Mouse (Mus musculus) ES-E14 (cell line): Measurements from ENCODE around the gene Fgf18.

Source experiments
- CHD2 ChIP-seq: IDR thresholded peaks from 2 replicates; pipeline ENCODE4 v1.6.1; 2014; ENCODE audit warnings: mild to moderate bottlenecking, low read depth, low read length, inconsistent platforms
- HCFC1 ChIP-seq: IDR thresholded peaks from 2 replicates; pipeline ENCODE4 v1.6.1; 2012; ENCODE audit warnings: low read length, inconsistent platforms, borderline replicate concordance; ENCODE audit not compliant: insufficient read depth
- MAFK ChIP-seq: IDR thresholded peaks from 2 replicates; pipeline ENCODE4 v1.6.1; 2014; ENCODE audit warnings: mild to moderate bottlenecking, low read depth, low read length, inconsistent platforms; ENCODE audit not compliant: insufficient read depth
- ZC3H11A ChIP-seq: IDR thresholded peaks from 2 replicates; pipeline ENCODE4 v1.6.1; 2012; ENCODE audit warnings: low read depth, mild to moderate bottlenecking, inconsistent platforms, low read length, borderline replicate concordance
- ZNF384 ChIP-seq: IDR thresholded peaks from 2 replicates; pipeline ENCODE4 v1.6.1; 2012; ENCODE audit warnings: low read depth, low read length, inconsistent platforms

DNA sequence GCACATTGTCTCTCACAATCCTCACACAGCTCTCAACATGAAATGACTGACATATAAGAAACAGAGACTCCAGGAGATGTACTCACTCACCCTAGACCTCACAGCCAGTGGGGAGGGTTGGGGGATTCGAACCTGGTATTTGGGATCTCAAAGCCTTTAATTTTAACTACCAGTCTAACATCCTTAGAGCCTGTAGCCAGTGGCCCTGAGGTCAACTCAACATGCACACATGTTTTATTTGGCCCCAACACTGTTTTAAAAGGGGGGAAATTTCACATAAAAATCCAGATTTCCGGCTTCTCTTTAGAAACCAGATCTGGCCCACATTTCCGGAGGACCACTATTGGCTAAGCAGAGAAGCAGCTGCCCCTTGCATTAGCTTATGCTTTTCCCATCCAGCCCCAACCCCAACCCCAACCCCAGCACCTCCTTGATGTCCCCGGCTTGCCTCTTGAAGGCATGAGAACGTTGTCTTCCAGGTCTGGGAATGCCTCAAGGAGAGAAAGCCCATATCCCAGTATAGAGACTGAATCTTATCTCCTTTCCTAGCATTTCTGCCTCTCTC lies 75.8 kb downstream of the Fgf18 start:
- TF ChIP-seq ZC3H11A (no peak), MAFK (no peak), ZNF384 (no peak), HCFC1 (no peak), CHD2 (no peak)
